Mouse (Mus musculus) kidney, adult 2 months (tissue): ENCODE measurements around the gene Pigr.

Source experiments
- CTCF ChIP-seq: fragments of 200-500 bp; conservative IDR thresholded peaks from 2 replicates; pipeline ENCODE4 v1.5.1; 2011; ENCODE audit warnings: low read depth, mild to moderate bottlenecking, control low read depth, low read length, moderate library complexity, mixed read lengths; ENCODE audit not compliant: insufficient read depth, insufficient read length
- POLR2A ChIP-seq: fragments of 200-500 bp; IDR thresholded peaks from one replicate; pipeline ENCODE4 v1.6.1; 2011; ENCODE audit warnings: low read depth, low read length, control low read depth

GRCm38 (mm10) chr1:130865541-130866221 lies 39.2 kb downstream of the Pigr start, which contains the start of gene Fcmr:
- TF ChIP-seq CTCF (no peak), POLR2A (no peak)
